Mouse (Mus musculus) kidney, postnatal 25 days (tissue): ENCODE measurements around the gene Arl6ip1.
A peak's percentile ranks its signal among the peaks of the same experiment; 100 is the strongest.
"Not testable (repeated sequence)": the region's sequence is repeated elsewhere in the genome, so short reads cannot be mapped to it uniquely, and the experiment has no call there.

Experiments used
- DNase-seq, 2 experiments: peaks; one replicate each; pipeline ENCODE4 v3.0.0; 2021; ENCODE audit warnings: mixed read lengths in 2 of 2

The Arl6ip1 gene

GRCm38 (mm10) chr7:118129430-118130041 is at the start of gene Arl6ip1:
Gene Arl6ip1 (minus strand): TSS chr7:118129662.
- DNase-seq: peak; percentile 96 to 99

GRCm38 (mm10) chr7:118175821-118176355 is 46.4 kb upstream of the Arl6ip1 start:
- DNase-seq: no peak

- not testable (repeated sequence) for DNase-seq
Observed at GRCm38 (mm10) chr7:118170125-118170524, 40.7 kb upstream of the Arl6ip1 start.

- DNase-seq: no peak
Observed at GRCm38 (mm10) chr7:118163006-118163405, 33.5 kb upstream of the Arl6ip1 start.

- no peak for DNase-seq
Observed at GRCm38 (mm10) chr7:118160121-118160520, 30.7 kb upstream of the Arl6ip1 start.

GRCm38 (mm10) chr7:118156461-118156860 is 27.0 kb upstream of the Arl6ip1 start:
- DNase-seq: no peak

GRCm38 (mm10) chr7:118154150-118154549 is 24.7 kb upstream of the Arl6ip1 start:
- no peak for DNase-seq

- DNase-seq: no peak
Observed at GRCm38 (mm10) chr7:118143602-118144001, 14.1 kb upstream of the Arl6ip1 start.

GRCm38 (mm10) chr7:118143123-118143522 is 13.7 kb upstream of the Arl6ip1 start:
- no peak for DNase-seq

GRCm38 (mm10) chr7:118141271-118141670 is 11.8 kb upstream of the Arl6ip1 start:
- DNase-seq: no peak

- no peak for DNase-seq
Observed at GRCm38 (mm10) chr7:118135128-118135527, 5.7 kb upstream of the Arl6ip1 start.

GRCm38 (mm10) chr7:118128925-118129429 is 485 bp downstream of the Arl6ip1 start:
- peak; percentile 60 to 76 for DNase-seq

- no peak for DNase-seq
Observed at GRCm38 (mm10) chr7:118126219-118126875, 3.1 kb downstream of the Arl6ip1 start.

- DNase-seq: no peak
Observed at GRCm38 (mm10) chr7:118125736-118126135, 3.7 kb downstream of the Arl6ip1 start.

GRCm38 (mm10) chr7:118123512-118124411 is 5.7 kb downstream of the Arl6ip1 start:
- DNase-seq: no peak

- DNase-seq: no peak
Observed at GRCm38 (mm10) chr7:118122235-118122634, 7.2 kb downstream of the Arl6ip1 start.

- no peak for DNase-seq
Observed at GRCm38 (mm10) chr7:118120654-118121053, 8.8 kb downstream of the Arl6ip1 start.

GRCm38 (mm10) chr7:118119946-118120345 is 9.5 kb downstream of the Arl6ip1 start:
- DNase-seq: peak; percentile 39 to 68

GRCm38 (mm10) chr7:118119142-118119541 is 10.3 kb downstream of the Arl6ip1 start:
- DNase-seq: peak; percentile 65 to 74

- no peak for DNase-seq
Observed at GRCm38 (mm10) chr7:118118426-118118825, 11.0 kb downstream of the Arl6ip1 start.

- peak; percentile 46 to 71 for DNase-seq
Observed at GRCm38 (mm10) chr7:118117539-118118210, 11.8 kb downstream of the Arl6ip1 start.

GRCm38 (mm10) chr7:118116787-118117538 is 12.5 kb downstream of the Arl6ip1 start:
- no peak for DNase-seq
